Mouse (Mus musculus) right cerebral cortex, adult 2 months (tissue): ENCODE data around the gene Larp1.

Experiments used
- DNase-seq, 2 experiments: peaks; one replicate each; pipeline ENCODE4 v3.0.0; 2021 to 2022; ENCODE audit warnings: low spot score in 2 of 2

Larp1 gene

GRCm38 (mm10) chr11:58009051-58009515 is at the start of gene Larp1:
Gene Larp1, plus strand, starts transcription at chr11:58009064.
- no peak for DNase-seq

- DNase-seq: no peak
Measured at GRCm38 (mm10) chr11:57959924-57960323, 48.9 kb upstream of the Larp1 start.

- DNase-seq: peak; percentile 80 to 84
Measured at GRCm38 (mm10) chr11:57962382-57963285, 46.2 kb upstream of the Larp1 start.

GRCm38 (mm10) chr11:57963291-57963870 is 45.5 kb upstream of the Larp1 start:
- no peak for DNase-seq

- no peak for DNase-seq
Measured at GRCm38 (mm10) chr11:57966630-57967029, 42.2 kb upstream of the Larp1 start.

GRCm38 (mm10) chr11:57968301-57968700 is 40.6 kb upstream of the Larp1 start:
- no peak for DNase-seq

GRCm38 (mm10) chr11:57970541-57970940 is 38.3 kb upstream of the Larp1 start:
- DNase-seq: no peak

- DNase-seq: no peak
Measured at GRCm38 (mm10) chr11:57973001-57973912, 35.6 kb upstream of the Larp1 start.

GRCm38 (mm10) chr11:57973913-57974234 is 35.0 kb upstream of the Larp1 start:
- DNase-seq: no peak

GRCm38 (mm10) chr11:57975876-57976275 is 33.0 kb upstream of the Larp1 start:
- DNase-seq: no peak

- no peak for DNase-seq
Measured at GRCm38 (mm10) chr11:57977681-57978080, 31.2 kb upstream of the Larp1 start.

GRCm38 (mm10) chr11:57979621-57980020 is 29.2 kb upstream of the Larp1 start:
- no peak for DNase-seq

GRCm38 (mm10) chr11:57981083-57981809 is 27.6 kb upstream of the Larp1 start:
- DNase-seq: no peak

GRCm38 (mm10) chr11:57983480-57984342 is 25.2 kb upstream of the Larp1 start:
- DNase-seq: no peak

GRCm38 (mm10) chr11:57984343-57984666 is 24.6 kb upstream of the Larp1 start:
- DNase-seq: no peak

- no peak for DNase-seq
Measured at GRCm38 (mm10) chr11:57985485-57985884, 23.4 kb upstream of the Larp1 start.

- DNase-seq: no peak
Measured at GRCm38 (mm10) chr11:57986053-57986452, 22.8 kb upstream of the Larp1 start.

- DNase-seq: no peak
Measured at GRCm38 (mm10) chr11:57986456-57986855, 22.4 kb upstream of the Larp1 start.

GRCm38 (mm10) chr11:57986861-57987260 is 22.0 kb upstream of the Larp1 start:
- no peak for DNase-seq

GRCm38 (mm10) chr11:57998168-57998567 is 10.7 kb upstream of the Larp1 start:
- DNase-seq: no peak

- DNase-seq: no peak
Measured at GRCm38 (mm10) chr11:57998872-57999271, 10.0 kb upstream of the Larp1 start.
